In the genomic region with DNA sequence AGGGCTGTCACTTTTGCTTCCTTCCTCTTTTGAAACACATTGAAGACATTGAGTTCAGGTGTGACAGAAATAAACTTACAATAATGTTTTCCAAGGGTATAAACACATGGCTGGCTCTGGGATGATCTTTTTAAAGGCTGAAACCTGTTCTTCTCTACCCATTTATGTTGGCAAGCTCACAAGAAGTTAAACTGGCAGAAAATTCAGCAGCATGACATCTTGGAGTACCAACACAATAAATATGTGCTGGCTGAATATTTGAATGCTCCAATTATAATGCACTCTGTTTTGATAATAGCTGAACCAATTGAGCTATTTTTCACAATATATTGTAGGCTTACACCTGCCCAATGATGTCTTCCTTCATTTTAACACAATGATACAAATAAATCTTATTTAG, we compare ENCODE assay signal across 22 mouse cellular contexts.
DNase-seq lines count a peak whose midpoint lies in the region; ATAC-seq and TF ChIP-seq lines count a peak whose summit lies in the region.
"Had no signal": no experiment of that assay in that cellular context is flagged by ENCODE, and none has a peak within 500 bp of the region (broad histone marks: within the 10 kb centered on the region; RNA-seq: fewer than 3 reads in every experiment).

No protein-coding gene starts in this region.

- no peak overlapping the region for H3K9ac ChIP-seq in forebrain, embryonic 14.5 days (ENCODE audit: low read length)
- H3K9ac ChIP-seq: embryonic facial prominence, embryonic 13.5 days; kidney, embryonic 15.5 days; limb, embryonic 15.5 days; liver, embryonic 14.5 days; lung, embryonic 14.5 days; midbrain, embryonic 12.5 days had no signal

- peak; percentile 3 for DNase-seq in cerebellum, adult 8-10 months
- no peak for DNase-seq in cerebellum, adult 11-12 months
- DNase-seq in forebrain, embryonic 14.5 days (ENCODE audit: low spot score), result peak; percentile 75
- no peak for DNase-seq in forebrain, embryonic 10.5 days (ENCODE audit: extremely low spot score, low spot score)
- peak; percentile 20 to 24 for DNase-seq in layer of hippocampus, adult 2 months (ENCODE audit: low spot score in 2 of 2)
- DNase-seq in layer of hippocampus, adult 11-12 months (ENCODE audit: low spot score), result no peak
- peak; percentile 56 for DNase-seq in Muller cell, postnatal 12 days (ENCODE audit: inconsistent ontology term)
- DNase-seq in heart, adult 18-20 months, result no peak
- DNase-seq: adrenal gland, postnatal 14 days; embryo, embryonic 11 days; kidney, adult 11 months; kidney, postnatal 36 days; lung, embryonic 14.5 days; thymus, postnatal 14 days had no signal

- no peaks in the 10 kb centered on the region for H3K36me3 ChIP-seq in forebrain, embryonic 14.5 days (ENCODE audit: control insufficient read depth, insufficient read depth, low read length)
- no peaks in the 10 kb centered on the region for H3K36me3 ChIP-seq in forebrain, embryonic 10.5 days (replicated peaks)
- H3K36me3 ChIP-seq: embryonic facial prominence, embryonic 13.5 days; kidney, embryonic 15.5 days; limb, embryonic 15.5 days; midbrain, embryonic 12.5 days had no signal

- no peak for TF ChIP-seq CTCF in layer of hippocampus, adult 2 months (conservative IDR thresholded peaks at IDR 0.05)

- peaks cover 4% of the 10 kb centered on the region; the same call in 1 of the 2 replicates for H3K4me1 ChIP-seq in forebrain, embryonic 14.5 days (ENCODE audit: control insufficient read depth, insufficient read depth, low read length)
- H3K4me1 ChIP-seq in forebrain, embryonic 10.5 days, result no peaks in the 10 kb centered on the region
- H3K4me1 ChIP-seq: embryonic facial prominence, embryonic 13.5 days; kidney, embryonic 15.5 days; limb, embryonic 15.5 days; midbrain, embryonic 12.5 days had no signal

- ATAC-seq in forebrain, embryonic 14.5 days, result peak; percentile 52

- H3K9me3 ChIP-seq in forebrain, embryonic 14.5 days (replicated peaks; ENCODE audit: control insufficient read depth, low read length), result no peaks in the 10 kb centered on the region
- no peaks in the 10 kb centered on the region for H3K9me3 ChIP-seq in forebrain, embryonic 10.5 days
- H3K9me3 ChIP-seq: embryonic facial prominence, embryonic 13.5 days; kidney, embryonic 15.5 days; limb, embryonic 15.5 days; midbrain, embryonic 12.5 days had no signal

- no peak overlapping the region for H3K4me2 ChIP-seq in forebrain, embryonic 14.5 days (ENCODE audit: low read length)
- H3K4me2 ChIP-seq: embryonic facial prominence, embryonic 13.5 days; heart, embryonic 11.5 days; kidney, embryonic 15.5 days; limb, embryonic 15.5 days; lung, embryonic 14.5 days; midbrain, embryonic 12.5 days had no signal

- H3K27ac ChIP-seq in forebrain, embryonic 14.5 days (ENCODE audit: low read depth, low read length), result no peak overlapping the region
- H3K27ac ChIP-seq in forebrain, embryonic 10.5 days, result no peak overlapping the region
- peak overlapping the region; percentile 67 for H3K27ac ChIP-seq in layer of hippocampus, adult 2 months
- H3K27ac ChIP-seq: embryonic facial prominence, embryonic 13.5 days; kidney, embryonic 15.5 days; left cerebral cortex, adult 2 months; limb, embryonic 15.5 days; liver, embryonic 14.5 days; midbrain, embryonic 12.5 days had no signal

- H3K4me3 ChIP-seq in forebrain, embryonic 14.5 days (ENCODE audit: low read depth, low read length), result no peak overlapping the region
- H3K4me3 ChIP-seq in forebrain, embryonic 10.5 days, result no peak overlapping the region
- no peak overlapping the region for H3K4me3 ChIP-seq in layer of hippocampus, adult 2 months
- H3K4me3 ChIP-seq: embryonic facial prominence, embryonic 13.5 days; erythroblast, embryonic 14.5 days; kidney, embryonic 15.5 days; left cerebral cortex, adult 2 months; limb, embryonic 15.5 days; midbrain, embryonic 12.5 days had no signal

- no peaks in the 10 kb centered on the region for H3K27me3 ChIP-seq in forebrain, embryonic 14.5 days (replicated peaks; ENCODE audit: control insufficient read depth, insufficient read depth, low read length)
- no peaks in the 10 kb centered on the region for H3K27me3 ChIP-seq in forebrain, embryonic 10.5 days (ENCODE audit: poor library complexity, severe bottlenecking)
- H3K27me3 ChIP-seq: embryonic facial prominence, embryonic 13.5 days; kidney, embryonic 15.5 days; limb, embryonic 15.5 days; midbrain, embryonic 12.5 days had no signal

Comparison
In these comparisons a context has a peak if more than half of its experiments do, and no peak if none do; other contexts are left out.
1. DNase-seq: peak in cerebellum, adult 8-10 months (single experiment), forebrain, embryonic 14.5 days (single experiment), layer of hippocampus, adult 2 months (2 of 2) and Muller cell, postnatal 12 days (single experiment); none in cerebellum, adult 11-12 months (single experiment), forebrain, embryonic 10.5 days (single experiment), layer of hippocampus, adult 11-12 months (single experiment) and heart, adult 18-20 months (0 of 2).